Mouse (Mus musculus): Measurements from ENCODE around the gene 2210408I21Rik.

DNA sequence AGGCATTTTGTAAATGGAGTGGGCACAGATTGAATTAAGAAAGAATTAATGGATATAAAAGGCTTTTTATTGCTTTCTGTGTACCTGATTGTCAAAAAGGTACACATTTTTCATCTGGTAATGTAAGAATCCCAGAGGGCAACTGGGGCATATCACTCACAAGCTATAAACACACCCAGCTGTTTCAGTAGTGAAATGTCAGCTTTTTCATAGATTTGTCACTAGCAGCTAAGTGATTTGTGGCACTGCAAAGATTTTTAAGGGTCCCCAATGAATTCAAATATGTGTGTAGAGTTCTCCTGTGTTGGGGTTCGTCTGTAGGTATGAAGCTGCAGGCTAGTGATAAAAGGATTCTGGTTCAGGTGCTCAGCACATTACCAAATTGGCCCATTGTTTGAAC lies 188.8 kb downstream of the 2210408I21Rik start:
- TF ChIP-seq ZC3H11A (IDR thresholded peaks at IDR 0.05; ENCODE audit: borderline replicate concordance, low read depth, low read length), result no peak
- no peak for TF ChIP-seq ZNF384 (IDR thresholded peaks at IDR 0.05; ENCODE audit: low read depth, low read length)
- TF ChIP-seq CHD2 (IDR thresholded peaks at IDR 0.05; ENCODE audit: low read depth, low read length), result no peak
- no peak for TF ChIP-seq MAFK (IDR thresholded peaks at IDR 0.05; ENCODE audit: insufficient read depth, low read depth, low read length)
